Mouse (Mus musculus) erythroblast, embryonic 14.5 days (primary cell): ENCODE data around the gene Arid4a.

Experiments
- GATA1 ChIP-seq: IDR thresholded peaks from 2 replicates; pipeline ENCODE4 v1.6.1; 2012; ENCODE audit warnings: low read length, inconsistent platforms, mixed read lengths
- TAL1 ChIP-seq: IDR thresholded peaks from 3 replicates; pipeline ENCODE4 v1.6.1; 2012; ENCODE audit warnings: low read length, inconsistent platforms, mixed read lengths

DNA sequence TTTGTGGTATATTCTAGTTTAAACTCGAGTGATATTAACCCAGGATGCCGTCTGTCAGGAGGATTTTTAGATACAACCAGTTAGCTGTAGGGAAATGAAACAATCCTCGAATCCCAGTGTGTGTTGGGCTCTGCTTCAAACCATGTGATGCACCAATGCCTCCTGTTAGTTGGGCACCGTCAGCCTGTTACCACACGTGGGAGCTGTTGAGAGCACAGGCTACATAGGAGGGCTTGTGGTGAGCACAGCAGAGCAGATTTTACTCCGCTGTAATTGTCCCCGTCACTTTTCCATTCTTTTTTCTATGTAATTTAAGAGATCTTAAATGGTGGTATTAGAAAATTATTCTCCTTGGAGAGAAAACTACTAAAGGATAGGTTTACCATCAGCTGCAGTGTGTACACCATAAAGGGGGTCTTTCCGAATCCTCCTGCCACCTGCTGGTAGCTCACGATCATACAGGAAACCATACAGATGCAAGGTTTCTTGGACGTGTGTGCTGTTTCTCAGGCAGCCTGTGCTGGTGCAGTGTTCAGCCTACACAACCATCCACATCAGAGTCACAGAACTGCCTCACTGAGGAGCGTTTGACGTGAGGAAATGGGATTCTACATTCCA, 57.4 kb downstream of the Arid4a start:
- no peak for TF ChIP-seq GATA1
- TF ChIP-seq TAL1, result no peak
